Mouse (Mus musculus) ES-E14 (cell line): Measurements from ENCODE around the gene Aaed1.

ENCODE experiments used
- CHD2 ChIP-seq: IDR thresholded peaks from 2 replicates; pipeline ENCODE4 v1.6.1; 2014; ENCODE audit warnings: mild to moderate bottlenecking, low read depth, low read length, inconsistent platforms
- HCFC1 ChIP-seq: IDR thresholded peaks from 2 replicates; pipeline ENCODE4 v1.6.1; 2012; ENCODE audit warnings: low read length, inconsistent platforms, borderline replicate concordance; ENCODE audit not compliant: insufficient read depth
- MAFK ChIP-seq: IDR thresholded peaks from 2 replicates; pipeline ENCODE4 v1.6.1; 2014; ENCODE audit warnings: mild to moderate bottlenecking, low read depth, low read length, inconsistent platforms; ENCODE audit not compliant: insufficient read depth
- ZNF384 ChIP-seq: IDR thresholded peaks from 2 replicates; pipeline ENCODE4 v1.6.1; 2012; ENCODE audit warnings: low read depth, low read length, inconsistent platforms

DNA sequence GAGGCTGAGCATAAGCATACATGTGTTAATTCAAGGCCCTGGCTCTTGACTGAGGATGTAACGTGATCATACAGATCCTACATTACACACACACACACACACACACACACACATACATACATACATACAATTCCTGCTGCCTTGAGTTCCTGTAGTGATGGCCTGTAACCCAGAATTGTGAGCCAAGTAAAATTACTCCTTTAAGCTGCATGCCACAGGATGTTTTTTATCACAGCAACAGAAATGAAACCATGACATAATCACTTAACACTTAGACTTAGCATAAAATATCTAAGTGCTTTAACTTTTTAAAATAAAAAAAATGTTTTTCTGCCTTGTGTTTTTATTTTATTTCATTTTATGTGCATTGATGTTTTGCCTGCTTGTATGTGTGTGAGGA is 13.4 kb downstream of the Aaed1 start:
- no peak for TF ChIP-seq ZNF384
- no peak for TF ChIP-seq MAFK
- no peak for TF ChIP-seq HCFC1
- TF ChIP-seq CHD2, result no peak
